Mouse (Mus musculus): ENCODE measurements around the gene Rai1.

DNA sequence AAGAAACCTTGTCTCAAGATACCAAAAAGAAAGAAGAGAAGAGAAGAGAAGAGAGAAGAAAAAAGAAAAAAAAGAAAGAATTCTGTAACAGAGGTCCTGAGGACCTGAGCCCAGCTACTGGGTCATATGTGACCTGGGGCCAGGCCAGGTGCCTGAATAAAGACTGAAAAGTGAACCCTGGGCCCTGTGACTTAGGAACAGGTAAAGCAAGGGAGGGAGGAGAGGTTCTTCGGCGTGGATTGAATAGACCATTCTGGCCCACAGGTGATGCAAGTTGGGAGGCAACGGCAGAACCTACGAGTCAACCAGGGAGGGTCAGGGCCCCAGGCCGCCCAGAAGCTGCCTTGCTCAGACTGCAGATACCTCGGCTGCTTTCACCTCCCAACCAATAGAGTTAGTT lies 116.6 kb downstream of the Rai1 start:
- no peak for TF ChIP-seq GATA1 (IDR thresholded peaks at IDR 0.05; ENCODE audit: borderline replicate concordance, low read length)
- no peak for TF ChIP-seq FLI1 (IDR thresholded peaks at IDR 0.05; ENCODE audit: low read length)

Measured in megakaryocyte, embryonic 14.5 days (primary cell).